Mouse (Mus musculus) ES-E14 (cell line): ENCODE measurements around the gene Hoxd9. TPM values are rescaled to one million over a fixed set of nuclear protein-coding genes. Genes with fewer than 3 reads are reported as not detected.

ENCODE experiments used
- DNase-seq: peaks from one replicate; pipeline ENCODE4 v3.0.0-alpha.2; 2013; ENCODE audit warnings: low read depth, low spot score
- H3K27ac ChIP-seq: 2 replicates; pipeline ENCODE4 v1.5.1; 2012; ENCODE audit warnings: low read depth, mild to moderate bottlenecking, low read length, moderate library complexity, mixed read lengths; ENCODE audit not compliant: poor library complexity, insufficient read depth, severe bottlenecking
- H3K36me3 ChIP-seq: 2 replicates; pipeline ENCODE4 v1.6.1; 2012; ENCODE audit warnings: mild to moderate bottlenecking, low read length, moderate library complexity, mixed read lengths; ENCODE audit not compliant: control insufficient read depth, poor library complexity, insufficient read depth, severe bottlenecking
- H3K4me1 ChIP-seq, 2 experiments: fragments of 150-350 bp in 1 of 2; sonication (generic) in 1 of 2; 2 replicates each; pipeline ENCODE4 v1.6.1; 2012; ENCODE audit warnings: low read length in 2 of 2, mild to moderate bottlenecking in 1 of 2, mixed read lengths in 1 of 2; ENCODE audit not compliant: control insufficient read depth in 2 of 2, insufficient read depth in 2 of 2, poor library complexity in 1 of 2
- H3K4me3 ChIP-seq, 2 experiments: fragments of 150-350 bp in 1 of 2; sonication (generic) in 1 of 2; 2 replicates each; pipeline ENCODE4 v1.5.1; 2012; ENCODE audit warnings: low read length in 2 of 2, low read depth in 1 of 2, mild to moderate bottlenecking in 1 of 2, mixed read lengths in 1 of 2; ENCODE audit not compliant: insufficient read depth in 1 of 2, poor library complexity in 1 of 2, severe bottlenecking in 1 of 2
- H3K9ac ChIP-seq: 2 replicates; pipeline ENCODE4 v1.6.1; 2012; ENCODE audit warnings: low read depth, mild to moderate bottlenecking, low read length, mixed read lengths; ENCODE audit not compliant: poor library complexity, insufficient read depth, severe bottlenecking
- H3K9me3 ChIP-seq: fragments of 150-350 bp; sonication (generic); 2 replicates; pipeline ENCODE4 v1.6.1; 2012; ENCODE audit warnings: low read depth, mild to moderate bottlenecking, low read length; ENCODE audit not compliant: control insufficient read depth, insufficient read depth
- CHD2 ChIP-seq: IDR thresholded peaks from 2 replicates; pipeline ENCODE4 v1.6.1; 2014; ENCODE audit warnings: mild to moderate bottlenecking, low read depth, low read length, inconsistent platforms
- HCFC1 ChIP-seq: IDR thresholded peaks from 2 replicates; pipeline ENCODE4 v1.6.1; 2012; ENCODE audit warnings: low read length, inconsistent platforms, borderline replicate concordance; ENCODE audit not compliant: insufficient read depth
- MAFK ChIP-seq: IDR thresholded peaks from 2 replicates; pipeline ENCODE4 v1.6.1; 2014; ENCODE audit warnings: mild to moderate bottlenecking, low read depth, low read length, inconsistent platforms; ENCODE audit not compliant: insufficient read depth
- ZC3H11A ChIP-seq: IDR thresholded peaks from 2 replicates; pipeline ENCODE4 v1.6.1; 2012; ENCODE audit warnings: low read depth, mild to moderate bottlenecking, inconsistent platforms, low read length, borderline replicate concordance
- ZNF384 ChIP-seq: IDR thresholded peaks from 2 replicates; pipeline ENCODE4 v1.6.1; 2012; ENCODE audit warnings: low read depth, low read length, inconsistent platforms
- in situ Hi-C, 2 experiments: fragments of 600-800 bp; cut with MboI; formaldehyde crosslinking; loops; one replicate each; pipeline ENCODE4 v1.15.1; 2025; ENCODE audit warnings: low sequenced_read_pairs in 2 of 2, inconsistent platforms in 1 of 2; ENCODE audit not compliant: unreplicated experiment in 2 of 2
- total RNA-seq: library from RNA; depleted of rRNA; stranded (reverse); fragments of 300-350 nt; gene quantifications from 2 replicates; pipeline ENCODE4 v1.2.3, GENCODE M21; 2012

The Hoxd9 gene
- total RNA-seq, 1 experiment: 0.76 TPM

- no peaks in the 10 kb centered on the region for H3K9me3 ChIP-seq
- peak within 1 kb of the TSS in 1 of 2 experiments; percentile 18; a peak in 1 of 4 replicates for H3K4me3 ChIP-seq
- in situ Hi-C loops: loop anchor here (25.0 kb wide), 3 partner anchors 613 to 1113 kb away; no protein-coding TSS in a partner anchor
- peaks cover 0 to 5% of the 10 kb centered on the region in 2 experiments; a peak in 1 of 4 replicates for H3K4me1 ChIP-seq
- H3K27ac ChIP-seq: no peak within 1 kb of the TSS
- no peak within 1 kb of the TSS for H3K9ac ChIP-seq
- TF ChIP-seq ZC3H11A (no peak), MAFK (no peak), ZNF384 (no peak), HCFC1 (no peak), CHD2 (no peak)
- no peaks in the 10 kb centered on the region for H3K36me3 ChIP-seq
- no peak for DNase-seq
Measured at GRCm38 (mm10) chr2:74674881-74675665, 22.5 kb upstream of the Hoxd9 start, which contains the start of gene Hoxd12. Gene Hoxd12, plus strand, starts transcription at chr2:74675013.

DNA sequence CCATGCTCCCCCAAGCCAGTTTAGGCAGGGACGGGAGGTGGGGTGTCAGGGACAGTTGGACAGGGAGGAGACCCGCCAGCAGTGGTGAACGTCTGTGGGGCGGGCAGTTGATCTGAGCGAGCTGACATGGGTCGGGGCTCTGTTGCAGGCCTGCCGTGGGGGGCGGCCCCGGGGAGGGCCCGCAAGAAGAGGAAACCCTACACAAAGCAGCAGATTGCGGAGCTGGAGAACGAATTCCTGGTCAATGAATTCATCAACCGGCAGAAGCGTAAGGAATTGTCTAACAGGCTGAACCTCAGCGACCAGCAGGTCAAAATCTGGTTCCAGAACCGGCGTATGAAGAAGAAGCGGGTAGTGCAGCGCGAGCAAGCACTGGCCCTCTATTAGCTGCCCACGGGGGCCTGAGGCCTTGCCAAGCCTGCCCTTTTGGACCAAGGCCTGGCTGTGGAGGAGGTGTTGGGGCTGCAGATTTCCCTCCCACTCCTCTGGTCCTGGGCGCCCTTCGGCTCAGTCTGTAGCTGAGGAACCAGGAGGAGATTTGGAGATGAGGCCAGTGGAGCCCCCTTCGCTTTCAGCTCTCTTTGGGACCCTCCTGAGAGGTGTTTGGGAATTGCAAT, 21.8 kb upstream of the Hoxd9 start:
- in situ Hi-C loops: loop anchor here in 1 of 2 experiments (25.0 kb wide), 1 partner anchor 912 kb away; no protein-coding TSS in a partner anchor
- Histone ChIP-seq H3K4me3 (peak overlapping the region in 1 of 2 experiments; percentile 18; a peak in 1 of 4 replicates), H3K36me3 (no peaks in the 10 kb centered on the region), H3K9me3 (no peaks in the 10 kb centered on the region), H3K27ac (no peak overlapping the region), H3K4me1 (peaks cover 0 to 7% of the 10 kb centered on the region in 2 experiments; a peak in 1 of 4 replicates), H3K9ac (no peak overlapping the region)
- DNase-seq: no peak
- no peak for TF ChIP-seq ZNF384
- no peak for TF ChIP-seq CHD2
- TF ChIP-seq HCFC1: no peak
- no peak for TF ChIP-seq ZC3H11A
- TF ChIP-seq MAFK: no peak

- Histone ChIP-seq H3K36me3 (no peaks in the 10 kb centered on the region), H3K9ac (no peak overlapping the region), H3K9me3 (no peaks in the 10 kb centered on the region), H3K4me1 (peaks cover 0 to 7% of the 10 kb centered on the region in 2 experiments; a peak in 1 of 4 replicates), H3K4me3 (no peak overlapping the region), H3K27ac (no peak overlapping the region)
- no peak for DNase-seq
- TF ChIP-seq MAFK (no peak), ZNF384 (no peak), ZC3H11A (no peak), HCFC1 (no peak), CHD2 (no peak)
- in situ Hi-C loops: loop anchor here in 1 of 2 experiments (25.0 kb wide), 1 partner anchor 911 kb away; no protein-coding TSS in a partner anchor
Measured at GRCm38 (mm10) chr2:74676376-74677052, 21.0 kb upstream of the Hoxd9 start.

DNA sequence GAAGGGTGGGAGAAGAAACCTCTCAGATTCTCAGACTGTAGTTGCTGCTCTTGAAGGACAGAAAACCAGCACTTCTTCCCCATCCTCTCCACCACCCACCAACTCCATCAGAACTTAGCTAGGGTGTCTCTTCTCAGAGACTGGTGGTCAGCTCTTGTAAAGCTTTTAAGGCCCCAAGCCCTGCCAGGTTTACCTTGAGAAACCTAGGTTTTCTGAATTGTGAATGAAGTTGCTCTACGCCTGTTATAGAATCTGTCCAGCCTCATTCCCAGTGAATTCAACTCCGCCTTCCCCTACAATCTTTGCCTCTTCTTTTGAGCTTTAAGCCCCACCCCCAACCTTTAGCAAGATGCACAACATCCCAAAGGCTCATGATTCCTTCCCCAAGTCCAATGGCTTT, 20.4 kb upstream of the Hoxd9 start:
- H3K9me3 ChIP-seq: no peaks in the 10 kb centered on the region
- no peak overlapping the region for H3K4me3 ChIP-seq
- H3K27ac ChIP-seq: no peak overlapping the region
- peaks cover 0 to 8% of the 10 kb centered on the region in 2 experiments; a peak in 1 of 4 replicates for H3K4me1 ChIP-seq
- no peak for TF ChIP-seq CHD2
- TF ChIP-seq MAFK: no peak
- TF ChIP-seq ZC3H11A: no peak
- no peak for TF ChIP-seq ZNF384
- TF ChIP-seq HCFC1: no peak
- H3K9ac ChIP-seq: no peak overlapping the region
- in situ Hi-C loops: loop anchor here in 1 of 2 experiments (25.0 kb wide), 1 partner anchor 910 kb away; no protein-coding TSS in a partner anchor
- DNase-seq: no peak
- H3K36me3 ChIP-seq: no peaks in the 10 kb centered on the region
